Mouse (Mus musculus): ENCODE data around the gene Rab6b.
"Not testable (repeated sequence)": the region's sequence is repeated elsewhere in the genome, so short reads cannot be mapped to it uniquely, and the experiment has no call there.

Gene Rab6b

GRCm38 (mm10) chr9:103154568-103154967, 43.0 kb downstream of the Rab6b start:
- Histone ChIP-seq H3K36me3 (ENCODE audit: insufficient read depth, low read length) (no peaks in the 10 kb centered on the region), H3K27me3 (ENCODE audit: insufficient read depth, low read length) (peaks cover 5% of the 10 kb centered on the region), H3K9me3 (ENCODE audit: low read length) (no peaks in the 10 kb centered on the region), H3K4me1 (replicated peaks; ENCODE audit: low read depth, low read length) (peaks cover 43% of the 10 kb centered on the region), H3K4me3 (replicated peaks; ENCODE audit: low read length) (no peak overlapping the region)
- TF ChIP-seq CTCF (conservative IDR thresholded peaks at IDR 0.05; ENCODE audit: low read length), result no peak
- no peak for TF ChIP-seq POU5F1 (IDR thresholded peaks at IDR 0.05; ENCODE audit: borderline replicate concordance, low read length)
- no peak for TF ChIP-seq NANOG (IDR thresholded peaks at IDR 0.05; ENCODE audit: borderline replicate concordance, low read length)

- peaks cover 44% of the 10 kb centered on the region for H3K4me1 ChIP-seq (replicated peaks; ENCODE audit: low read depth, low read length)
- H3K4me3 ChIP-seq (replicated peaks; ENCODE audit: low read length); H3K27me3 ChIP-seq (ENCODE audit: insufficient read depth, low read length); H3K9me3 ChIP-seq (ENCODE audit: low read length); H3K36me3 ChIP-seq (ENCODE audit: insufficient read depth, low read length): not testable (repeated sequence)
Observed at GRCm38 (mm10) chr9:103155158-103155557, 43.6 kb downstream of the Rab6b start.

- no peaks in the 10 kb centered on the region for H3K36me3 ChIP-seq (ENCODE audit: insufficient read depth, low read length)
- no peaks in the 10 kb centered on the region for H3K9me3 ChIP-seq (ENCODE audit: low read length)
- TF ChIP-seq POU5F1 (IDR thresholded peaks at IDR 0.05; ENCODE audit: borderline replicate concordance, low read length), result no peak
- TF ChIP-seq NANOG (IDR thresholded peaks at IDR 0.05; ENCODE audit: borderline replicate concordance, low read length), result no peak
- H3K4me3 ChIP-seq (replicated peaks; ENCODE audit: low read length), result peak overlapping the region; percentile 29; the same call in 1 of the 2 replicates
- peaks cover 62% of the 10 kb centered on the region for H3K27me3 ChIP-seq (ENCODE audit: insufficient read depth, low read length)
- peaks cover 35% of the 10 kb centered on the region for H3K4me1 ChIP-seq (replicated peaks; ENCODE audit: low read depth, low read length)
Observed at GRCm38 (mm10) chr9:103163806-103164205, 52.2 kb downstream of the Rab6b start.

- peaks cover 55% of the 10 kb centered on the region for H3K27me3 ChIP-seq (ENCODE audit: insufficient read depth, low read length)
- no peak overlapping the region; the same call in 1 of the 2 replicates for H3K4me3 ChIP-seq (replicated peaks; ENCODE audit: low read length)
- peaks cover 22% of the 10 kb centered on the region for H3K4me1 ChIP-seq (replicated peaks; ENCODE audit: low read depth, low read length)
- H3K9me3 ChIP-seq (ENCODE audit: low read length), result no peaks in the 10 kb centered on the region
- TF ChIP-seq NANOG (IDR thresholded peaks at IDR 0.05; ENCODE audit: borderline replicate concordance, low read length), result no peak
- no peak for TF ChIP-seq POU5F1 (IDR thresholded peaks at IDR 0.05; ENCODE audit: borderline replicate concordance, low read length)
- no peak for TF ChIP-seq CTCF (conservative IDR thresholded peaks at IDR 0.05; ENCODE audit: low read length)
- H3K36me3 ChIP-seq (ENCODE audit: insufficient read depth, low read length), result no peaks in the 10 kb centered on the region
Observed at GRCm38 (mm10) chr9:103168046-103168445, 56.5 kb downstream of the Rab6b start.

- no peak for TF ChIP-seq POU5F1 (IDR thresholded peaks at IDR 0.05; ENCODE audit: borderline replicate concordance, low read length)
- TF ChIP-seq CTCF (conservative IDR thresholded peaks at IDR 0.05; ENCODE audit: low read length), result no peak
- TF ChIP-seq NANOG (IDR thresholded peaks at IDR 0.05; ENCODE audit: borderline replicate concordance, low read length), result no peak
- Histone ChIP-seq H3K4me3 (replicated peaks; ENCODE audit: low read length) (no peak overlapping the region), H3K36me3 (ENCODE audit: insufficient read depth, low read length) (no peaks in the 10 kb centered on the region), H3K27me3 (ENCODE audit: insufficient read depth, low read length) (peaks cover 49% of the 10 kb centered on the region), H3K9me3 (ENCODE audit: low read length) (no peaks in the 10 kb centered on the region), H3K4me1 (replicated peaks; ENCODE audit: low read depth, low read length) (peaks cover 15% of the 10 kb centered on the region)
Observed at GRCm38 (mm10) chr9:103168771-103169170, 57.2 kb downstream of the Rab6b start.

- Histone ChIP-seq H3K4me3 (replicated peaks; ENCODE audit: low read length) (no peak overlapping the region), H3K36me3 (ENCODE audit: insufficient read depth, low read length) (no peaks in the 10 kb centered on the region), H3K9me3 (ENCODE audit: low read length) (no peaks in the 10 kb centered on the region), H3K27me3 (ENCODE audit: insufficient read depth, low read length) (peaks cover 25% of the 10 kb centered on the region), H3K4me1 (replicated peaks; ENCODE audit: low read depth, low read length) (peaks cover 21% of the 10 kb centered on the region)
- TF ChIP-seq NANOG (IDR thresholded peaks at IDR 0.05; ENCODE audit: borderline replicate concordance, low read length), result no peak
- no peak for TF ChIP-seq POU5F1 (IDR thresholded peaks at IDR 0.05; ENCODE audit: borderline replicate concordance, low read length)
- peak; percentile 21; the same call in 1 of the 2 replicates for TF ChIP-seq CTCF (conservative IDR thresholded peaks at IDR 0.05; ENCODE audit: low read length)
Observed at GRCm38 (mm10) chr9:103174771-103175519, 63.4 kb downstream of the Rab6b start.

- peaks cover 29% of the 10 kb centered on the region for H3K4me1 ChIP-seq (replicated peaks; ENCODE audit: low read depth, low read length)
- TF ChIP-seq POU5F1 (IDR thresholded peaks at IDR 0.05; ENCODE audit: borderline replicate concordance, low read length) (no peak), NANOG (IDR thresholded peaks at IDR 0.05; ENCODE audit: borderline replicate concordance, low read length) (no peak), CTCF (conservative IDR thresholded peaks at IDR 0.05; ENCODE audit: low read length) (no peak)
- H3K9me3 ChIP-seq (ENCODE audit: low read length), result no peaks in the 10 kb centered on the region
- H3K27me3 ChIP-seq (ENCODE audit: insufficient read depth, low read length), result peaks cover 21% of the 10 kb centered on the region
- H3K4me3 ChIP-seq (replicated peaks; ENCODE audit: low read length), result no peak overlapping the region; the same call in 1 of the 2 replicates
- no peaks in the 10 kb centered on the region for H3K36me3 ChIP-seq (ENCODE audit: insufficient read depth, low read length)
Observed at GRCm38 (mm10) chr9:103175692-103176091, 64.1 kb downstream of the Rab6b start.

- peaks cover 55% of the 10 kb centered on the region for H3K4me1 ChIP-seq (replicated peaks; ENCODE audit: low read depth, low read length)
- no peaks in the 10 kb centered on the region for H3K36me3 ChIP-seq (ENCODE audit: insufficient read depth, low read length)
- peak overlapping the region; percentile 67 for H3K4me3 ChIP-seq (replicated peaks; ENCODE audit: low read length)
- no peaks in the 10 kb centered on the region for H3K9me3 ChIP-seq (ENCODE audit: low read length)
- no peak for TF ChIP-seq CTCF (conservative IDR thresholded peaks at IDR 0.05; ENCODE audit: low read length)
- TF ChIP-seq NANOG (IDR thresholded peaks at IDR 0.05; ENCODE audit: borderline replicate concordance, low read length), result no peak
- H3K27me3 ChIP-seq (ENCODE audit: insufficient read depth, low read length), result peaks cover 36% of the 10 kb centered on the region
Observed at GRCm38 (mm10) chr9:103180303-103180702, 68.7 kb downstream of the Rab6b start.
